In the genomic region with DNA sequence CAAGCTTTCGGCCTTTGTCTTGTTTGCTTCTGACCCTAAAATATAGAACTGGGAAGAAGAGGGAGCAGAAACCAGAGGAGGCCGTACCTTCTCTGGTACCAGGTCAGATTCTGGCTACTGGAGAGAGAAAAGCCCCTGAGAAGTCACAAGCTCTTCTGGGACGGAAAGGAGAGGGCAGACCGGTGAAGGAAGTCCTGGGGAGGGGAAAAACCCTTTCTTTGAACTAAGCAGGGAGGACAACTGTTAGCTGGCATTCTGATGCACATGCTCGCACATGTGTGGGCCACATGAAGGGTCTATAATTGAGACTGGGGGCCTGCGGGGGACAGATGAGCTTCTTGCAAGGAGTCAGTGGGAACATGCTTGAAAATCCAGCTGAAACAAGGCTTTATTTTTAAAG, we compare ENCODE assay signal across 1 mouse cellular context.
TF ChIP-seq lines count a peak whose summit lies in the region.

No protein-coding gene starts in this region.

TF ChIP-seq in CH12.LX, 34 proteins besides CTCF, POLR2A, EP300 and RAD21 (continued from another document):
- TF ChIP-seq BHLHE40 (IDR thresholded peaks at IDR 0.05; ENCODE audit: low read depth, low read length) (peak; percentile 55; the same call in 1 of the 2 replicates), RCOR1 (conservative IDR thresholded peaks at IDR 0.05; ENCODE audit: low read depth, low read length) (peak; percentile 74; the same call in 1 of the 2 replicates), ZC3H11A (IDR thresholded peaks at IDR 0.05; ENCODE audit: low read depth, low read length) (no peak), SIN3A (IDR thresholded peaks at IDR 0.05; ENCODE audit: low read length) (0 out of 2 replicates have a peak, but pooled peaks have one; percentile 29), NRF1 (IDR thresholded peaks at IDR 0.05; ENCODE audit: low read depth, low read length) (peak; percentile 50; the same call in 1 of the 2 replicates), TBP (conservative IDR thresholded peaks at IDR 0.05; ENCODE audit: low read depth, low read length) (peak; percentile 75), CHD2 (IDR thresholded peaks at IDR 0.05; ENCODE audit: low read length) (peak; percentile 77), MEF2A (IDR thresholded peaks at IDR 0.05; ENCODE audit: borderline replicate concordance, low read depth, low read length) (peak; percentile 87), CHD1 (IDR thresholded peaks at IDR 0.05; ENCODE audit: low read depth, low read length) (peak; percentile 28; the same call in 1 of the 2 replicates), USF1 (IDR thresholded peaks at IDR 0.05; ENCODE audit: low read depth, low read length) (0 out of 2 replicates have a peak, but pooled peaks have one; percentile 3), HCFC1 (IDR thresholded peaks at IDR 0.05; ENCODE audit: low read depth, low read length) (no peak; the same call in 1 of the 2 replicates), MYC (IDR thresholded peaks at IDR 0.05; ENCODE audit: low read depth, low read length) (peak; percentile 94), MAZ (IDR thresholded peaks at IDR 0.05; ENCODE audit: low read depth, low read length) (0 out of 2 replicates have a peak, but pooled peaks have one; percentile 65), IRF4 (IDR thresholded peaks at IDR 0.05; ENCODE audit: low read depth, low read length) (peak; percentile 71), JUND (conservative IDR thresholded peaks at IDR 0.05; ENCODE audit: low read depth, low read length) (no peak; the same call in 1 of the 2 replicates), NELFE (IDR thresholded peaks at IDR 0.05; ENCODE audit: low read depth, low read length) (peak; percentile 73), ETS1 (conservative IDR thresholded peaks at IDR 0.05; ENCODE audit: low read depth, low read length) (peak; percentile 77), USF2 (conservative IDR thresholded peaks at IDR 0.05; ENCODE audit: low read depth, low read length) (no peak), JUN (IDR thresholded peaks at IDR 0.05; ENCODE audit: insufficient read depth, low read depth, low read length) (no peak), SMC3 (IDR thresholded peaks at IDR 0.05; ENCODE audit: low read depth, low read length) (peak; percentile 34; the same call in 1 of the 2 replicates), MAFK (IDR thresholded peaks at IDR 0.05; ENCODE audit: insufficient replicate concordance, low read length) (peak; percentile 39; the same call in 1 of the 2 replicates), ZMIZ1 (IDR thresholded peaks at IDR 0.05; ENCODE audit: low read depth, low read length) (peak; percentile 80), MAX (IDR thresholded peaks at IDR 0.05; ENCODE audit: low read length) (peak; percentile 93), ZKSCAN1 (IDR thresholded peaks at IDR 0.05; ENCODE audit: borderline replicate concordance, low read depth, low read length) (no peak), GABPA (IDR thresholded peaks at IDR 0.05; ENCODE audit: insufficient replicate concordance, low read depth, low read length) (no peak)
